Mouse (Mus musculus): ENCODE measurements around the gene Dclk2.

Gene Dclk2

DNA sequence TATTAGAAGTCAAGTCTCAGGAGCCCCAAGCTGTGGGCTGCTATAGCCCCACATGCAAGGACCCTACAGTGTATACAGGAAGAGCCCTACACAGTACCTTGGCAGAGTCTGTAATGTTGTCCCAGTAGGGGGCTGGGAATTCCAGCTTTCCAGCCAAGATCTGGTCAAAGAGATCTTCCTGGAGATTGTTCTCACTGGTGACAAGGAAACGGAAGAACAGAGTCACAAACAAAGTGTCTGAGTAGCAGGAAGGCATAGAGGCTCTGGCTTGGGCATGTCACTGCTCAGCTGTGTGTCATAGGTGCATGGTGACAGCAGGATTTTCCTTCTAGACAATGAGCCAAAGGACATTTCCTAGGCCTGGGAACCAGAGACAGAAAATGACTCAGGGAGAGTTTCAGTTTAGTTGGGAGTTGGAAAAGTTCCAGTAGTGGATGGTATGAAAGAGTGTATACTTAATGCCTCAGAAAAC is 126.9 kb downstream of the Dclk2 start:
- no peak for DNase-seq

- DNase-seq: no peak
Observed at GRCm38 (mm10) chr3:86793264-86793663, 127.4 kb downstream of the Dclk2 start.

DNA sequence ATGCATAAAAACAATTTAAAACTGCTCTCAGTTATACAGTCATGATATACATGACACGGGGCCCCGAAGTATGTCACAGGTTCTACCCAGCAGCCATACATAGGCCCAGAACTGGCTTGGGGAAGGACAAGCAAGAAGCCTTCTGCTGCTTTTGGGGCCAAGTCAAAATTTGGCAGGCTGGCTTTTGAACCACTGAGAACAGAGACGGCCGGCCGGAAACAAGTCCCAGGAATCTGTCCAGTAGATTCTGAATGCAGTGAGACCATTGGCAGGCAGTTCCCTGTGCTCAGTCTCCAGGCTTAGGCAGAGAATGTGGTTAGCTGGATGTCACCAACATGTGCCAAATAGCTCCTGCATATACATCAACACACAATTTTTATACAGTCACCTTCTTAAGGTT is 130.9 kb downstream of the Dclk2 start:
- no peak for DNase-seq

DNA sequence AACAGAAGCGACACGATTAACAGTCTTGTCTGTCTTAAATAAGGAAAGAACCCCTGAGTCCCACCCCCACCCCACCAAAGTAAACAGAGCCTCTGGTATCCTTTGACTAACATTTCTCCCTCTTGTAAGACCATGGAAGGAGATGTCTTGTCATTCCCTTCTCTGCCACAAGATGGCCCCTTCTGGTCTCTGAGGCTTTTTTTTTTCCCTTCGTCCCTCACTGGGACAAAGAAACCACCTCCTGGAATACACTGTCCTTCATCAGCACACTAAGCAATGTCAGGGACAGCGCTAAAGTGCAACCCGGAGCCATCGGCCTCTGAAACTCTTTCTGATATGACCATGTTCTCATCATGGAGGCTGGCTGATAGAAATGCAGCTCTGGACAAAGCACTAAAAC is 131.9 kb downstream of the Dclk2 start:
- DNase-seq: peak; percentile 71

DNA sequence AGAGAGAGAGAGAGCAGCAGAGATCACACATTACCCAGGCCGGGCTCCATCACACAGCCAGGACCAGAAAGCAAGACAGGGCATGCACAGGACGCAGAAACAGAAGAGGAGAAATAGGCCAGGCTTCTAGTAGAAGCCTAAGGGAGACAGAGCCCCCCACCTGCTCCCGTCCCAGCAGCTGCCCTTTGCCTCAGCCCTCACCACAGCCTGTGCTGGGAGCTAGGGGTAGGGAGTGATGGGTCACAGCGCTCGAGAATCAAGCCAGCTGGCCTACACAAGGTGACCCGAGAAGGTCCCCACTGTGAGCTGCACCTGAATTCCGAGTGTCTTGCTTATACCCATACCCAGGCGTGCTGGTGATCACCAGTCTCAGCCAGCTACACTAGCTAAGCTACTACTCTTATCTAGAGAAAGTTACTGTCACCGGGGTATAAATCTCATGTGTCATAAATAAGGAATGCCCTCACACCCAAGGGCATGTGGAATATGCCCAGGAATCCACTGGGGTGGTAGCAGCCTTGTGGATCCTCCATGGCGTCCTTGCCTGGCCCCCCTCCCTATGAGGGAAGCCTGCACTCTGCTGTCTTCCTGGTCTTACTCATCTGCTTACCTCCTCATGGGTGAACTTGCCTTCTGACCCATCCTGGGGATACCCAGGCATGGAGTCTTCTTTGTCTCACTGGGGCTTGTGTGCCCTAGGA is 133.1 kb downstream of the Dclk2 start:
- DNase-seq: no peak

DNA sequence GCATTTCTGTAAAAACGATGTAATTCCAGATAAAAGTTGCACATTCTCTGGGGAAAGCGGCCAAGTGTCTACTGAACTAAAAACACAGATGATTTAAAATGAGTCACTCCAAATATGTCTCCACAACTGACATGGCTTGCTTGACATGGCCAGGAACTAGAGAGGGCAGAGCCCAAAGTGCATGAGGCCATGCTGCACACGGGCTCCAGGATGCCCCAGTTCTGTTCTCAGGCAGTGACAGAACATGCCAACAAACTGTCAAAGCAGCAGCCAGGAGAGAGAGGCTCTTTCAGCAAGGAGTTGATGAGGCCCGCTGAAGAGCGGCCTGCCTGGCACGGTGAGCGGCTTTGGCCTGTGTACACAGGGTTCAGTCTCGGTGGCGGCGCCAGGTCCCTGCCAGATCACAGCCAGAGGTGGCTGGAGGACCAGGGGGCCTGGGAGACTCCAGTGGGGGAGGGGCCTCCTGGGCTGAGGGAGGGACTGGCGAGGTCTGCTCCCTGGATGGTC is 133.8 kb downstream of the Dclk2 start:
- peak; percentile 69 for DNase-seq

DNA sequence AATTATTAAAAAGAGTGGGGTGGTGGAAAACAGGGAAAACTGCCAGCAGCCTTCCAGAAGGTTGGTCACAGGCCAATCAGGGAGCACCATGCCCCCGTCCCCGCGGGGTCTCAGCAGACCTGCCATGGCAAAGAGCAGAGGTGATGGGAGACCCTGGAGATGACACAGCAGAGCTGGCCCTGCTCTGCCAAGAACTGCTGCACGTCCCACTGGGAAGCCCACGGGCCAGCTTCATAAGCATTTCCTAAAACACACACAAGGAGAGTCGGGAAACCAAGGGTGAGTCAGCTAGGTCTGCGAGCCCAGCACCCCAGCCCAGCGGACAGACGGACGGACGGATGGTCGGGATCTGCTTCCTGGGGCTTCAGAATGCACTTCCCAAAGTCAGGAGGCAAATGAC is 134.4 kb downstream of the Dclk2 start:
- DNase-seq: no peak

DNA sequence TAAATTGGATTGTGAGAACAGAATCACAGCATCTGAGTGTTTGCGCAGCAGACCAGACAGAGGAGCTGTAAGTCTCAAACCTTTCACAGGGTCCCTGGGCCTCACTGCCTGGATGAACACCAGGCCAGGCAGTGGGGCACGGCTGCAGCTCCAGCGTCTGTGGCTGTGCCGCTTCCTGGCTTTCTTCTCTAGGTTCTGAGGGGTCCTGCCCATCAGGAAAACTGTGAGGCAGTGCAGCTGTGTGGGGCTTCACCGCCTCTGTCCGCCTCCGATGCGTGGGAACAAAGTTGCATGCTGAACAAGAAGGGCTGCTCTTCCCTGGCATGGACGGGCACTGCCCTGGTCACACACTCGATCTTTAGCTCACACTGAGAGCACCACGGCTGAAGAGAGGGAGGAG is 135.7 kb downstream of the Dclk2 start:
- DNase-seq: no peak

DNA sequence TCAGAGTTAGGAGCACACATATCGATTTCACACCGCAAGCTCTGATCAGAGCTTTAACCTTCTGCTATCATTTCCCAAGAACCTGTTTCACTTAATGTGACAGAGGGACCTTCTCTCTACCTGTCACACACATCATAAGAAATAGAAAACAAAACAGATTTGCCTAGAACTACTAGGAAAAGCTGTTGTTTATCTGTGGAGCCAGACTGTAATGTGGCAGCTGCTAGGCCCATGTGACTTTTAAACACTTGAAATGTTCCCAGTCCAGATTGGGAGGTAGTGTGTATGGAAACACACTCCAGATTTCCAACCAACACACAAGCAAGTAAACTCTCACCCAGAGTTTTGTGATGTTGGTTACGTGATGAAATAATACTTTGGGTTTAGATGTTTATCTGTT is 136.6 kb downstream of the Dclk2 start:
- no peak for DNase-seq

GRCm38 (mm10) chr3:86779704-86780103 is 140.9 kb downstream of the Dclk2 start:
- DNase-seq: no peak

DNA sequence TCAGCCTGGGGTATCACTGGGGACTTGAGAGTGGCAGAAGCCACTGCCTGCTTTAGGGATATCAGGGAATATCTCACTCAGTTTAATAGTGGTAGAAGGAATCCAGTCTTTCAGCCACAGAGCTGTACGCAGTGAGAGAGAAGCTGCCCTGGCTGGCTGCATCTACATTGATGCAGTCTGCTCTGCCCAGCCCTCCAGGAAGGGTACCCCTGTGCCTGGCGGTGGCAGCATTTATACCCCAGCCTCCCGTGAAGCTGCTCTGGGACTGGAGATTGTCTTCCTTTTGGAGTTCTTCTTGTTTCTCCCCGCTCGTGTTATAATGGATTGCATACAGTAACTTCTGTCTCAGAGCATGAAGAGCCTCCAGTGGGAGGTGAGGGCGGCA is 145.2 kb downstream of the Dclk2 start:
- no peak for DNase-seq

- no peak for DNase-seq
Observed at GRCm38 (mm10) chr3:86774566-86775443, 145.8 kb downstream of the Dclk2 start.

GRCm38 (mm10) chr3:86768969-86769368 is 151.7 kb downstream of the Dclk2 start:
- no peak for DNase-seq

- DNase-seq: no peak
Observed at GRCm38 (mm10) chr3:86768553-86768952, 152.1 kb downstream of the Dclk2 start.

- no peak for DNase-seq
Observed at GRCm38 (mm10) chr3:86762456-86762855, 158.2 kb downstream of the Dclk2 start.

DNA sequence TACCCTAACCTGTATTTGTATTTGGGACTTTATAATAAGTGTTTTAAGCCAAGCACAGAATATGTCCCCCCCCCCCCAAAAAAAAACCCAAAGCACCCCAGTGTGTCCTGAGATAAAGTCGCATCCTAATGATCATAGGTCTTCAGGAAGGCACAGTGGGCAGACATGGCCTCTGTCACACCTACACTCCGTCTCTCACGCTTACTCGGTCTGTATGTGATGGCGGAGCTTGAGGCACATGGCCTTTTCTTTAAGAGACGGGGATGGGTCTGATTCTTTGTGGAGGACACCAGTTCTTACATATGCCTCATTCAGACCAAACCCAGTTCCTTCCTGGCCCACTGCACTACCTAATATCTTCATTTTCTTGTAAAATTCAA is 158.6 kb downstream of the Dclk2 start:
- no peak for DNase-seq

GRCm38 (mm10) chr3:86761095-86762035 is 159.3 kb downstream of the Dclk2 start:
- peak; percentile 80 for DNase-seq

DNA sequence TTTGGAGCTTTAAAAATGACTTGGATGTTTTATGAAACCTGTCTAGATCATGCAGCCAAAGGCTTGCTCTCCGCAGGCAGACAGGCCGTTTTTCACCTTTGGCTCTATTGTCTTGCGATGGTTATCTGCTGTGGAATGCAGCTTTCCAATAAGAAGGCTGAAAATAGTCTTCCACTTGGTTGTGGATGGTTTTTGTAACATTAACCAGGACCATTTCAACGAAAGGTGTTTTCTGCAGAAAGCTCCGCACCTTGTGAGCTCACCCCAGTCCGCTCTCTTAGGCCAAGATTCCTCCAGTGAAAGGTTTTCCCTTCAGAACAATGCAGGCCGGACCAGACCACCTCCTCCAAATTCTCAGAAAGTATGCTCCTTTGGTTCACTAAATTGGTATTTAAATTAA is 160.2 kb downstream of the Dclk2 start:
- no peak for DNase-seq

DNA sequence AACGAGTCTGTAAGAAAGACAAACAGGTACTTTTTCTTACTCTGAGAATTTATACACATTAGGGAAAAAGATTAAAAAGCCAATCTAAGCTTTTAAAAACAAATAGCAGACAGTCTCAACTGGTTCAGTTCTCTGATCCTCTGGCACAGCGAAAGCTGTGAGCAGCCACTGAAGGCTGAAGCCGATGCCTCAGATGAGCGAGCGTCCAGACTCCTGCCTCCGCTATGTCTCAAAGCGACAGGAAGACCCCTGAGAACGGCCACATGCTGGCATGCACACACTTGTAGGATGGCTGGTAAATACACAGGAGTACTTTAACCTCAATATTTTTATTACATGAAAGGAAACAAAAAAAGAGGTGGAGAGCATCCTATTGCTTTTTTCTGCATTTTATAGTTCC is 160.8 kb downstream of the Dclk2 start:
- DNase-seq: no peak

DNA sequence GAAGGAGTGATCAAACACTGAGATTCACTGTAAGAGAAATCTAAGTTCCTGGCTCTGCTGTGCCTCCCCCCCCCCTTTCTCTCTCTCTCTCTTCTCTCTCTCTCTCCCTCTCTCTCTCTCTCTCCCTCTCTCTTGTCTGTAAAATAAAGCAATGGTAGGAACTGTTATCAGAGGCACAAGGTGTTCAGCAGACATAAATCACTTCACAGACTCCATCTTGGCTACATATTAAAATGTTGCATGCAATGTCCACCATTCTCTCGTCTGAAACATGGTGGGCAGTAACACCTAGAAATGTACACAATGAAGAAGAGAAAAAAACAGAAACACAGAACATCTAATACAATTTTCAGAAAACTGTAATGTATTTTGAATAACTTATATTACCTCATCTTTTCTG is 161.3 kb downstream of the Dclk2 start:
- DNase-seq: no peak

DNA sequence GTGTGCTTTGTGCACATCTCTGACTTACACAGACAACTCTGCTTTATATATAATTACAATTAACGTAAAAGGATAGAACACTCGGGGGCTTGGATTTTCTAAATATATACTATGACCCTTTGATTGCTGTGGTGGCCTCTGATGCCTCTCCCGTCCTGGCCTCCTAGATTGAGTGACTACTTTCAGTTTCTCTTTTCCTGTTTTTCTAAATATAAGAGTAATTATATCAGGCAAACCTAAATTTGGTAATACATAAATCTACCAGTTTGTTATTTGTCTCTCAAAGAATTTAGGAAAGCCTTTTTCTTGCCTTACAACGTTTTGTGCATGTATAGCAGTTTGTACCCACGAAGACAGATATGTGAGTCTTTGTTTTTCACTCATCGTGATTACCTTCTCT is 161.9 kb downstream of the Dclk2 start:
- DNase-seq: no peak

GRCm38 (mm10) chr3:86756548-86756947 is 164.1 kb downstream of the Dclk2 start:
- DNase-seq: no peak

All from right cerebral cortex, adult 18-20 months (tissue).